Mouse (Mus musculus) forebrain, embryonic 14.5 days (tissue): ENCODE results near the gene Gm20924. TPM values are rescaled to one million over a fixed set of nuclear protein-coding genes. Genes with fewer than 3 reads are reported as not detected.
"Not testable (repeated sequence)": the region's sequence is repeated elsewhere in the genome, so short reads cannot be mapped to it uniquely, and the experiment has no call there.

ENCODE experiments used
- ATAC-seq: fragments of 200-750 bp; cut with Nextera tagmentation; 2 replicates; pipeline ENCODE4 v1.8.0; 2017; ENCODE audit warnings: mild to moderate bottlenecking, moderate library complexity
- DNase-seq: peaks from one replicate; pipeline ENCODE4 v3.0.0-alpha.2; 2015; ENCODE audit warnings: low spot score
- H3K27ac ChIP-seq: fragments of 300-500 bp; sonication (generic); 2 replicates; pipeline ENCODE4 v1.5.1; 2014; ENCODE audit warnings: low read depth, mild to moderate bottlenecking, control low read depth, low read length, moderate library complexity
- H3K27me3 ChIP-seq: fragments of 300-500 bp; sonication (generic); replicated peaks from 2 replicates; pipeline ENCODE4 v1.6.1; 2014; ENCODE audit warnings: low read length, control low read depth, mixed read lengths; ENCODE audit not compliant: control insufficient read depth, insufficient read depth
- H3K36me3 ChIP-seq: fragments of 300-500 bp; sonication (generic); 2 replicates; pipeline ENCODE4 v1.6.1; 2014; ENCODE audit warnings: low read length, control low read depth; ENCODE audit not compliant: control insufficient read depth, insufficient read depth
- H3K4me1 ChIP-seq: fragments of 300-500 bp; sonication (generic); 2 replicates; pipeline ENCODE4 v1.6.1; 2014; ENCODE audit warnings: antibody characterized with exemption, low read length, control low read depth; ENCODE audit not compliant: control insufficient read depth, insufficient read depth
- H3K4me2 ChIP-seq: fragments of 300-500 bp; sonication (generic); 2 replicates; pipeline ENCODE4 v1.6.1; 2014; ENCODE audit warnings: mild to moderate bottlenecking, control low read depth, low read length
- H3K4me3 ChIP-seq: fragments of 300-500 bp; sonication (generic); 2 replicates; pipeline ENCODE4 v1.5.1; 2014; ENCODE audit warnings: low read depth, low read length, control low read depth
- H3K9ac ChIP-seq: fragments of 300-500 bp; sonication (generic); 2 replicates; pipeline ENCODE4 v1.6.1; 2014; ENCODE audit warnings: mild to moderate bottlenecking, low read length, control low read depth, moderate library complexity
- H3K9me3 ChIP-seq: fragments of 300-500 bp; sonication (generic); replicated peaks from 2 replicates; pipeline ENCODE4 v1.6.1; 2016; ENCODE audit warnings: low read length, control low read depth, mixed read lengths; ENCODE audit not compliant: control insufficient read depth
- WGBS: fragments of 180-500 bp; shearing (Covaris S2); extraction: QIAGEN DNeasy Blood & Tissue Kit; methylation state at CpG from one replicate; pipeline ENCODE4 v1.1.7; 2014; 5-methylcytosine and 5-hydroxymethylcytosine counted together
- polyA plus RNA-seq: library from polyadenylated mRNA; unstranded; fragments of >200 nt; fragmentation: Nextera tagmentation; extraction: Ambion mirVana; gene quantifications from 2 replicates; pipeline ENCODE4 v1.2.1, GENCODE M21; 2014

The Gm20924 gene
- polyA plus RNA-seq, result not detected in 2 replicates

GRCm38 (mm10) chrY:65207427-65207826 is at the start of gene Gm20924:
Gene Gm20924 (minus strand): TSS chrY:65207527.
- not testable (repeated sequence) for H3K4me2 ChIP-seq, ATAC-seq, H3K4me1 ChIP-seq, H3K9me3 ChIP-seq, H3K27me3 ChIP-seq, H3K36me3 ChIP-seq, H3K9ac ChIP-seq, DNase-seq, H3K27ac ChIP-seq, H3K4me3 ChIP-seq
- WGBS, result no CpG with 5 or more reads among the region's 4 CpGs

Other genes starting within 250 kb of the Gm20924 start
- not detected in 2 replicates for gene Gm20736, start 170.2 kb upstream of the Gm20924 start, polyA plus RNA-seq